In the genomic region with DNA sequence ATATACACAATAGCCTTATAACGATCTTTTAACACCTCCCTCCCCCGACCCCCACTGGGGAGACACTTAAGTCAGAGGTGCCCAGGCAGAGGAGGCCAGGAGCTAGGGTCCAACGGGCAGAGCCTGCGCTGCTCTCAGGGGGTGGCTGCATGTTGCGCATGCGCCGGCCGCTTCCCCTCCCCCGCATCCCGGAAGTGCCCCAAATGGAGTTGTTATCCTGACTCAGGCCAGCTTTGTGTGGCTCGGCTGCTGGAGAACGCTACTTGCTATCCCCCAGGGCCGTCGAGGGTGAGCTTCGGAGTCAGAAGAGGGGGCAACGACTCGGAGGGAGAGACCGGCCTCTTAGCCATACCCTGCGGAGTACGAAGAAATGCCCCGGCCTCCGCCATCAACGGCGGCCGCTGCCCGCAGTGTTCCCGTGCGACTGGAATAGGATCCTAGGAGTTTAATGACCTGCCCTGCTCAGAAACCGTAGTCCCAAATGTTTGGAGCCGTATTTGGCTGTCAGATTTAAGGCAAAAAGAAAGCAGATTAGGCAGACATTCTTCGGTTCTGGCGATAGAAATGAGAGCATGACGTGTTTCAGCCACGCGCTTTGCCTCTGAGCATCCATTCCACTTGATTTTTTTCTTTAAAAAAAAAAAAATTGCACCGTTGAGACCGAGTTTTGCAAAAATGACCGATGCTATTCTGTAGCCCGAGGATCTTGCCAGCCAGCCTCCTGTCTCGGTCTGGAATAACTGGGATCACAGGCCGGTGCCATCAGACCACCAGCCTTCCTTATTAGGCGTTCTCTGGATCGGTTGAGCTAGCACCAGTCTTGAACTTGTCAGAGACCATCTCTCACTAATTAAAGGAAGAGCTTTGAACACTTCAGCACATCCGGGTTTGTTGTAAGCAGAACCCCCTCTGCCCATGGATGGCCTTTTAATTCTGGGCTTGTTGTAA, we compare ENCODE assay signal across 7 mouse cellular contexts. TPM values are rescaled to one million over a fixed set of nuclear protein-coding genes. Genes with fewer than 3 reads are reported as not detected.
DNase-seq lines count a peak whose midpoint lies in the region; ATAC-seq lines count a peak whose summit lies in the region.

No protein-coding gene starts in this region.

- peak; percentile 87 for DNase-seq in adrenal gland, postnatal 25 days
- DNase-seq in embryonic facial prominence, embryonic 11.5 days (ENCODE audit: low spot score): peak; percentile 90
- peak; percentile 92 to 93 for DNase-seq in heart, adult 18-20 months
- DNase-seq in kidney, adult 18-20 months: peak; percentile 89
- DNase-seq in midbrain, embryonic 14.5 days: peak; percentile 94
- peak; percentile 82 to 88 for DNase-seq in spleen, adult 18-20 months

- H3K36me3 ChIP-seq in embryonic facial prominence, embryonic 11.5 days (replicated peaks; ENCODE audit: control insufficient read depth, insufficient read depth, low read depth, low read length): no peaks in the 10 kb centered on the region
- 0 out of 2 replicates have a peak, but pooled peaks cover 7% of the 10 kb centered on the region for H3K36me3 ChIP-seq in limb, embryonic 12.5 days
- peaks cover 22% of the 10 kb centered on the region for H3K36me3 ChIP-seq in midbrain, embryonic 14.5 days (ENCODE audit: control insufficient read depth, insufficient read depth, low read length)

- peak overlapping the region; percentile 73 for H3K9ac ChIP-seq in embryonic facial prominence, embryonic 11.5 days (replicated peaks; ENCODE audit: low read length)
- H3K9ac ChIP-seq in limb, embryonic 12.5 days (replicated peaks): peak overlapping the region; percentile 74
- H3K9ac ChIP-seq in midbrain, embryonic 14.5 days (replicated peaks; ENCODE audit: low read length): peak overlapping the region; percentile 75

- no peaks in the 10 kb centered on the region for H3K9me3 ChIP-seq in embryonic facial prominence, embryonic 11.5 days (replicated peaks; ENCODE audit: control insufficient read depth, low read length)
- H3K9me3 ChIP-seq in limb, embryonic 12.5 days: 0 out of 2 replicates have a peak, but pooled peaks cover 3% of the 10 kb centered on the region
- peaks cover 5% of the 10 kb centered on the region; the same call in 1 of the 2 replicates for H3K9me3 ChIP-seq in midbrain, embryonic 14.5 days (ENCODE audit: control insufficient read depth, low read length)

- peak overlapping the region; percentile 81 for H3K27ac ChIP-seq in embryonic facial prominence, embryonic 11.5 days (replicated peaks; ENCODE audit: low read depth, low read length)
- H3K27ac ChIP-seq in limb, embryonic 12.5 days: peak overlapping the region; percentile 89
- peak overlapping the region; percentile 93 for H3K27ac ChIP-seq in midbrain, embryonic 14.5 days (replicated peaks; ENCODE audit: low read depth, low read length)

- H3K4me3 ChIP-seq in embryonic facial prominence, embryonic 11.5 days (ENCODE audit: low read depth, low read length): peak overlapping the region; percentile 57
- peak overlapping the region; percentile 60 for H3K4me3 ChIP-seq in limb, embryonic 12.5 days (replicated peaks)
- peak overlapping the region; percentile 68 for H3K4me3 ChIP-seq in midbrain, embryonic 14.5 days (replicated peaks; ENCODE audit: low read depth, low read length)

- 5% methylated on average over 44 of the region's 44 CpGs for WGBS in embryonic facial prominence, embryonic 11.5 days
- WGBS in limb, embryonic 12.5 days: 4% methylated on average over 44 of the region's 44 CpGs
- WGBS in midbrain, embryonic 14.5 days: 4% methylated on average over 44 of the region's 44 CpGs

- H3K4me2 ChIP-seq in embryonic facial prominence, embryonic 11.5 days (ENCODE audit: low read depth, low read length): peak overlapping the region; percentile 48
- H3K4me2 ChIP-seq in limb, embryonic 12.5 days: peak overlapping the region; percentile 60
- peak overlapping the region; percentile 70 for H3K4me2 ChIP-seq in midbrain, embryonic 14.5 days (ENCODE audit: low read length)

- no peaks in the 10 kb centered on the region for H3K4me1 ChIP-seq in embryonic facial prominence, embryonic 11.5 days (ENCODE audit: control insufficient read depth, insufficient read depth, low read length)
- H3K4me1 ChIP-seq in limb, embryonic 12.5 days (replicated peaks): peaks cover 17% of the 10 kb centered on the region
- peaks cover 13% of the 10 kb centered on the region for H3K4me1 ChIP-seq in midbrain, embryonic 14.5 days (ENCODE audit: control insufficient read depth, insufficient read depth, low read length)

- ATAC-seq in embryonic facial prominence, embryonic 11.5 days (replicated peaks; ENCODE audit: insufficient number of reproducible peaks, low FRiP score, low TSS enrichment, low read depth): peak; percentile 90
- ATAC-seq in limb, embryonic 12.5 days (ENCODE audit: insufficient number of reproducible peaks, insufficient read depth, low FRiP score, low TSS enrichment, low read depth): peak; percentile 70
- ATAC-seq in midbrain, embryonic 14.5 days (ENCODE audit: low FRiP score, low TSS enrichment): peak; percentile 90

- no peaks in the 10 kb centered on the region for H3K27me3 ChIP-seq in embryonic facial prominence, embryonic 11.5 days (ENCODE audit: control insufficient read depth, insufficient read depth, low read length)
- no peaks in the 10 kb centered on the region for H3K27me3 ChIP-seq in limb, embryonic 12.5 days
- H3K27me3 ChIP-seq in midbrain, embryonic 14.5 days (ENCODE audit: control insufficient read depth, insufficient read depth, low read length): no peaks in the 10 kb centered on the region

RNA-seq across cellular contexts. Expression of gene Tmem44, which starts 39.9 kb away (rescaled TPM):
- total RNA-seq in adrenal gland, postnatal 25 days (2021): 3.2 and 4.5 TPM in 2 replicates
- polyA plus RNA-seq in embryonic facial prominence, embryonic 11.5 days (2014; fragmentation: Nextera tagmentation; extraction: Ambion mirVana): 24.3 and 24.7 TPM in 2 replicates
- 1 to 10 TPM; 3.8 to 4.4 TPM for total RNA-seq in heart, adult 18-20 months (2021)
- polyA plus RNA-seq in limb, embryonic 12.5 days (2016; fragmentation: Nextera tagmentation; extraction: Ambion mirVana): 27.5 and 29.5 TPM in 2 replicates
- polyA plus RNA-seq in midbrain, embryonic 14.5 days (2014; fragmentation: Nextera tagmentation; extraction: Ambion mirVana): 76.3 and 79.2 TPM in 2 replicates

Comparison
In these comparisons a context has a peak if more than half of its experiments do, and no peak if none do; other contexts are left out.
1. Peak in every context shown above with its lines: DNase-seq, ATAC-seq, H3K4me3 ChIP-seq and H3K27ac ChIP-seq.